Mouse (Mus musculus) erythroblast, embryonic 14.5 days (primary cell): Measurements from ENCODE around the gene Hmgcs2.

Experiments
- GATA1 ChIP-seq: IDR thresholded peaks from 2 replicates; pipeline ENCODE4 v1.6.1; 2012; ENCODE audit warnings: low read length, inconsistent platforms, mixed read lengths
- TAL1 ChIP-seq: IDR thresholded peaks from 3 replicates; pipeline ENCODE4 v1.6.1; 2012; ENCODE audit warnings: low read length, inconsistent platforms, mixed read lengths

GRCm38 (mm10) chr3:98355344-98356025 is 75.2 kb downstream of the Hmgcs2 start:
- TF ChIP-seq TAL1 = no peak
- TF ChIP-seq GATA1 = no peak
